Mouse (Mus musculus) myocyte (in vitro differentiated cells): ENCODE results near the gene Fanci.

ENCODE experiments used
- CEBPB ChIP-seq: IDR thresholded peaks from 2 replicates; pipeline ENCODE4 v1.6.1; 2011; ENCODE audit warnings: mild to moderate bottlenecking, moderate library complexity; ENCODE audit not compliant: poor library complexity, insufficient read depth, severe bottlenecking
- E2F4 ChIP-seq: IDR thresholded peaks from one replicate; pipeline ENCODE4 v1.6.1; 2011; ENCODE audit warnings: mild to moderate bottlenecking, control low read depth, moderate library complexity; ENCODE audit not compliant: insufficient read depth
- MAX ChIP-seq: IDR thresholded peaks from one replicate; pipeline ENCODE4 v1.6.1; 2011; ENCODE audit warnings: low read depth, mild to moderate bottlenecking, control low read depth
- MYOD1 ChIP-seq, 3 experiments: IDR thresholded peaks; one replicate each; pipeline ENCODE4 v1.6.1; 2011; ENCODE audit warnings: control low read depth in 2 of 3, low read depth in 2 of 3, mild to moderate bottlenecking in 2 of 3, moderate library complexity in 1 of 3; ENCODE audit not compliant: insufficient read length in 2 of 3, control insufficient read depth in 1 of 3
- MYOG ChIP-seq, 3 experiments: IDR thresholded peaks; one replicate each; pipeline ENCODE4 v1.6.1; 2011; ENCODE audit warnings: control low read depth in 2 of 3, low read depth in 2 of 3, mild to moderate bottlenecking in 2 of 3; ENCODE audit not compliant: insufficient read length in 2 of 3, control insufficient read depth in 1 of 3, insufficient read depth in 1 of 3
- POLR2A ChIP-seq: IDR thresholded peaks from one replicate; pipeline ENCODE4 v1.6.1; 2011; ENCODE audit warnings: low read depth, mild to moderate bottlenecking, control low read depth, moderate library complexity; ENCODE audit not compliant: insufficient read length
- POLR2AphosphoS2 ChIP-seq: IDR thresholded peaks from one replicate; pipeline ENCODE4 v1.6.1; 2011; ENCODE audit warnings: low read depth, control low read depth; ENCODE audit not compliant: insufficient read length
- REST ChIP-seq: IDR thresholded peaks from one replicate; pipeline ENCODE4 v1.6.1; 2011; ENCODE audit warnings: mild to moderate bottlenecking, control low read depth, moderate library complexity; ENCODE audit not compliant: insufficient read depth, insufficient read length
- SRF ChIP-seq: IDR thresholded peaks from one replicate; pipeline ENCODE4 v1.6.1; 2011; ENCODE audit warnings: low read depth; ENCODE audit not compliant: control insufficient read depth, insufficient read length
- TCF12 ChIP-seq: IDR thresholded peaks from one replicate; pipeline ENCODE4 v1.6.1; 2011; ENCODE audit warnings: mild to moderate bottlenecking, control low read depth; ENCODE audit not compliant: poor library complexity, insufficient read depth, severe bottlenecking
- USF1 ChIP-seq: IDR thresholded peaks from one replicate; pipeline ENCODE4 v1.6.1; 2011; ENCODE audit warnings: low read depth, mild to moderate bottlenecking, control low read depth, moderate library complexity

- no peak for TF ChIP-seq MAX
- TF ChIP-seq CEBPB = no peak
- no peak for TF ChIP-seq POLR2A
- TF ChIP-seq USF1 = no peak
- no peak for TF ChIP-seq REST
- TF ChIP-seq POLR2AphosphoS2 = no peak
- TF ChIP-seq TCF12 = no peak
- no peak for TF ChIP-seq MYOD1 (IDR thresholded peaks at IDR 0.05; ENCODE audit: control insufficient read depth in 1 of 3, insufficient read length in 2 of 3, low read depth in 2 of 3)
- TF ChIP-seq MYOG (IDR thresholded peaks at IDR 0.05; ENCODE audit: control insufficient read depth in 1 of 3, insufficient read depth in 1 of 3, insufficient read length in 2 of 3, low read depth in 2 of 3) = no peak
- TF ChIP-seq E2F4 = no peak
- TF ChIP-seq SRF = no peak
Measured at GRCm38 (mm10) chr7:79497701-79498115, 106.0 kb downstream of the Fanci start.
